20 mouse cellular contexts compared by ENCODE assay signal in genomic region chr13:51074081-51074680, GRCm38 (mm10). TPM values are rescaled to one million over a fixed set of nuclear protein-coding genes. Genes with fewer than 3 reads are reported as not detected.
DNase-seq lines count a peak whose midpoint lies in the region; ATAC-seq and TF ChIP-seq lines count a peak whose summit lies in the region.
"Had no signal": no experiment of that assay in that cellular context is flagged by ENCODE, and none has a peak within 500 bp of the region (broad histone marks: within the 10 kb centered on the region; RNA-seq: fewer than 3 reads in every experiment).

No protein-coding gene starts in this region.

- no peaks in the 10 kb centered on the region for H3K27me3 ChIP-seq in kidney, postnatal 0 days (ENCODE audit: insufficient read depth, low read length)
- H3K27me3 ChIP-seq in Patski = no peaks in the 10 kb centered on the region
- H3K27me3 ChIP-seq in testis, adult 2 months (ENCODE audit: control insufficient read depth, insufficient read depth, low read length) = no peaks in the 10 kb centered on the region
- no peaks in the 10 kb centered on the region for H3K27me3 ChIP-seq in forebrain, embryonic 14.5 days (replicated peaks; ENCODE audit: control insufficient read depth, insufficient read depth, low read length)
- H3K27me3 ChIP-seq: forebrain, embryonic 15.5 days; hindbrain, embryonic 15.5 days; limb, embryonic 15.5 days; megakaryocyte, embryonic 14.5 days; midbrain, embryonic 15.5 days had no signal

- in situ Hi-C loops in Patski (cut with MboI; ENCODE audit: low pct_unique_long_range_greater_than_20kb) = loop anchor here (5.0 kb wide), 1 partner anchor 57 kb away; no protein-coding TSS in a partner anchor

- no peak overlapping the region for H3K4me2 ChIP-seq in kidney, postnatal 0 days (ENCODE audit: low read length)
- no peak overlapping the region for H3K4me2 ChIP-seq in forebrain, embryonic 14.5 days (ENCODE audit: low read length)
- H3K4me2 ChIP-seq: forebrain, embryonic 15.5 days; hindbrain, embryonic 15.5 days; limb, embryonic 15.5 days; midbrain, embryonic 15.5 days had no signal

- H3K9me3 ChIP-seq in kidney, postnatal 0 days (replicated peaks; ENCODE audit: low read length) = no peaks in the 10 kb centered on the region; the same call in 1 of the 2 replicates
- H3K9me3 ChIP-seq in forebrain, embryonic 14.5 days (replicated peaks; ENCODE audit: control insufficient read depth, low read length) = no peaks in the 10 kb centered on the region
- H3K9me3 ChIP-seq: forebrain, embryonic 15.5 days; hindbrain, embryonic 15.5 days; limb, embryonic 15.5 days; midbrain, embryonic 15.5 days had no signal

- H3K4me1 ChIP-seq in kidney, postnatal 0 days (replicated peaks; ENCODE audit: insufficient read depth, low read length) = 0 out of 2 replicates have a peak, but pooled peaks cover 10% of the 10 kb centered on the region
- H3K4me1 ChIP-seq in testis, adult 2 months (ENCODE audit: control insufficient read depth, insufficient read depth, low read length) = peaks cover 2% of the 10 kb centered on the region; the same call in 1 of the 2 replicates
- H3K4me1 ChIP-seq in forebrain, embryonic 14.5 days (ENCODE audit: control insufficient read depth, insufficient read depth, low read length) = no peaks in the 10 kb centered on the region
- H3K4me1 ChIP-seq: forebrain, embryonic 15.5 days; hindbrain, embryonic 15.5 days; midbrain, embryonic 15.5 days had no signal

- no peak for ATAC-seq in kidney, postnatal 0 days (replicated peaks; ENCODE audit: low FRiP score, low read depth)
- peak; percentile 33 for ATAC-seq in Patski
- ATAC-seq in forebrain, embryonic 14.5 days = no peak
- ATAC-seq: forebrain, embryonic 15.5 days; midbrain, embryonic 15.5 days had no signal

- 60% methylated on average over 6 of the region's 6 CpGs for WGBS in kidney, postnatal 0 days
- WGBS in forebrain, embryonic 14.5 days = 62% methylated on average over 6 of the region's 6 CpGs

- intact Hi-C loops in left cerebral cortex, postnatal 14 days (cut with DNase I) = no loop called here

- no peak overlapping the region for H3K9ac ChIP-seq in kidney, postnatal 0 days (ENCODE audit: low read depth, low read length)
- H3K9ac ChIP-seq in forebrain, embryonic 14.5 days (ENCODE audit: low read length) = no peak overlapping the region
- H3K9ac ChIP-seq: forebrain, embryonic 15.5 days; hindbrain, embryonic 15.5 days; limb, embryonic 15.5 days; midbrain, embryonic 15.5 days had no signal

- no peak for TF ChIP-seq CTCF in kidney, postnatal 0 days (IDR thresholded peaks at IDR 0.05; ENCODE audit: low read depth)
- no peak for TF ChIP-seq CTCF in Patski (IDR thresholded peaks at IDR 0.05)
- no peak for TF ChIP-seq CTCF in testis, adult 2 months (IDR thresholded peaks at IDR 0.05; ENCODE audit: control insufficient read depth, insufficient read depth, insufficient replicate concordance, low read depth, low read length)

- no peak overlapping the region for H3K4me3 ChIP-seq in kidney, postnatal 0 days (replicated peaks; ENCODE audit: low read depth, low read length)
- no peak overlapping the region for H3K4me3 ChIP-seq in testis, adult 2 months (ENCODE audit: control insufficient read depth, low read depth, low read length)
- no peak overlapping the region for H3K4me3 ChIP-seq in forebrain, embryonic 14.5 days (ENCODE audit: low read depth, low read length)
- H3K4me3 ChIP-seq: forebrain, embryonic 15.5 days; hindbrain, embryonic 15.5 days; limb, embryonic 15.5 days; megakaryocyte, embryonic 14.5 days; midbrain, embryonic 15.5 days had no signal

- peak; percentile 27; the same call in 1 of the 2 replicates for TF ChIP-seq POLR2A in testis, adult 2 months (IDR thresholded peaks at IDR 0.05; ENCODE audit: control insufficient read depth, low read depth, low read length)

- no peaks in the 10 kb centered on the region for H3K36me3 ChIP-seq in kidney, postnatal 0 days (ENCODE audit: insufficient read depth, low read length)
- no peaks in the 10 kb centered on the region for H3K36me3 ChIP-seq in testis, adult 2 months (ENCODE audit: control insufficient read depth, insufficient read depth, low read length)
- H3K36me3 ChIP-seq in forebrain, embryonic 14.5 days (ENCODE audit: control insufficient read depth, insufficient read depth, low read length) = no peaks in the 10 kb centered on the region
- H3K36me3 ChIP-seq: forebrain, embryonic 15.5 days; G1E; hindbrain, embryonic 15.5 days; limb, embryonic 15.5 days; midbrain, embryonic 15.5 days had no signal

- DNase-seq in kidney, postnatal 0 days (ENCODE audit: low spot score) = peak; percentile 14
- DNase-seq in kidney, postnatal 14 days = no peak
- DNase-seq in Patski (ENCODE audit: low read depth, low spot score) = peak; percentile 25
- peak; percentile 23 for DNase-seq in adrenal gland, adult 8-10 months
- no peak for DNase-seq in forebrain, embryonic 14.5 days (ENCODE audit: low spot score)
- no peak for DNase-seq in left cerebral cortex, postnatal 14 days (ENCODE audit: low spot score in 2 of 2)
- DNase-seq: cerebellum, adult 11-12 months; cerebellum, postnatal 36 days; heart, postnatal 14 days; kidney, adult 18-20 months; lung, postnatal 10 days; right cerebral cortex, postnatal 4 days; thymus, adult 2 months had no signal

- POLR2A ChIA-PET in Patski (lab: Charles Lee) = interaction anchor here (0.7 to 1.2 kb wide), 3 partner anchors 9 to 24 kb away, joined by 3 to 5 read pairs (median 5); no protein-coding TSS in a partner anchor

- no peak overlapping the region for H3K27ac ChIP-seq in kidney, postnatal 0 days
- peak overlapping the region; percentile 73 for H3K27ac ChIP-seq in testis, adult 2 months (ENCODE audit: control insufficient read depth, insufficient read depth, low read depth, low read length)
- H3K27ac ChIP-seq in forebrain, embryonic 14.5 days (ENCODE audit: low read depth, low read length) = no peak overlapping the region
- H3K27ac ChIP-seq: forebrain, embryonic 15.5 days; hindbrain, embryonic 15.5 days; limb, embryonic 15.5 days; midbrain, embryonic 15.5 days had no signal

- CTCF ChIA-PET in Patski (lab: Charles Lee) = interaction anchor here (1.5 kb wide), 1 partner anchor 28 kb away, joined by 3 read pairs; no protein-coding TSS in a partner anchor

RNA-seq across cellular contexts. Expression of gene Spin1, which starts 26.5 kb away (rescaled TPM):
- polyA plus RNA-seq in kidney, postnatal 0 days (2015; fragmentation: Nextera tagmentation; extraction: Ambion mirVana) = 67.6 and 71.8 TPM in 2 replicates
- 127 TPM for polyA plus RNA-seq in Patski (2021)
- 10 to 100 TPM; 61.3 to 93.0 (median 83.8) TPM for total RNA-seq in adrenal gland, adult 8-10 months (2022)
- 7.8 and 12.1 TPM in 2 replicates for polyA plus RNA-seq in testis, adult 2 months (2012; rRNA removed)
- 161 and 175 TPM in 2 replicates for polyA plus RNA-seq in forebrain, embryonic 14.5 days (2014; fragmentation: Nextera tagmentation; extraction: Ambion mirVana)
- 100 to 1,000 TPM; 169 to 173 TPM for total RNA-seq in left cerebral cortex, postnatal 14 days (2021)

Comparison
In these comparisons a context has a peak if more than half of its experiments do, and no peak if none do; other contexts are left out.
1. DNase-seq: peak in kidney, postnatal 0 days (single experiment), Patski (single experiment) and adrenal gland, adult 8-10 months (single experiment); none in kidney, postnatal 14 days (single experiment), forebrain, embryonic 14.5 days (single experiment) and left cerebral cortex, postnatal 14 days (0 of 2).